Comparison of ENCODE assay signal across 26 mouse cellular contexts in genomic region chr8:108220511-108220910, GRCm38 (mm10).
DNase-seq lines count a peak whose midpoint lies in the region; ATAC-seq lines count a peak whose summit lies in the region.
"Had no signal": no experiment of that assay in that cellular context is flagged by ENCODE, and none has a peak within 500 bp of the region (broad histone marks: within the 10 kb centered on the region; RNA-seq: fewer than 3 reads in every experiment).

No protein-coding gene starts in this region.

- H3K9me3 ChIP-seq in embryonic facial prominence, embryonic 10.5 days, result no peaks in the 10 kb centered on the region
- H3K9me3 ChIP-seq: heart, embryonic 10.5 days; heart, embryonic 13.5 days; hindbrain, embryonic 13.5 days had no signal

- peak; percentile 27 to 81 for DNase-seq in adrenal gland, adult (ENCODE audit: inconsistent age in 2 of 2, low spot score in 1 of 2)
- no peak for DNase-seq in adrenal gland, postnatal 4 days (ENCODE audit: low spot score in 2 of 2)
- peak; percentile 75 for DNase-seq in adrenal gland, adult 2 months
- DNase-seq in adrenal gland, postnatal 14 days, result peak; percentile 58
- no peak for DNase-seq in embryonic facial prominence, embryonic 10.5 days (ENCODE audit: low spot score)
- DNase-seq in ovary, postnatal 36 days (ENCODE audit: low spot score), result no peak
- no peak for DNase-seq in cerebellum, adult 8-10 months
- DNase-seq: cerebellum, adult 18-20 months; cerebellum, adult 9-11 months; cerebellum, postnatal 25 days; gastrocnemius, postnatal 10 days; gastrocnemius, postnatal 36 days; heart, adult 2 months; heart, postnatal 14 days; heart, postnatal 4 days; kidney, adult 18-20 months; kidney, adult 9 months had no signal

- H3K27me3 ChIP-seq in embryonic facial prominence, embryonic 10.5 days (replicated peaks; ENCODE audit: low read depth, poor library complexity, severe bottlenecking), result no peaks in the 10 kb centered on the region
- H3K27me3 ChIP-seq: heart, embryonic 13.5 days had no signal

- WGBS in embryonic facial prominence, embryonic 10.5 days, result 70% methylated on average over 3 of the region's 3 CpGs

- H3K4me3 ChIP-seq in embryonic facial prominence, embryonic 10.5 days, result no peak overlapping the region
- H3K4me3 ChIP-seq: heart, adult 2 months; heart, embryonic 10.5 days; heart, embryonic 13.5 days; hindbrain, embryonic 13.5 days had no signal

- ATAC-seq in inflammation-experienced regulatory T-cells, adult 6 months, result no peak
- ATAC-seq: forebrain, embryonic 14.5 days; hindbrain, embryonic 16.5 days; intestine, embryonic 16.5 days; Patski had no signal

- H3K36me3 ChIP-seq in embryonic facial prominence, embryonic 10.5 days (replicated peaks), result no peaks in the 10 kb centered on the region
- H3K36me3 ChIP-seq: G1E; heart, embryonic 10.5 days; heart, embryonic 13.5 days; hindbrain, embryonic 13.5 days had no signal

- H3K27ac ChIP-seq in embryonic facial prominence, embryonic 10.5 days (replicated peaks), result peak overlapping the region; percentile 30; the same call in 1 of the 2 replicates
- H3K27ac ChIP-seq: heart, adult 2 months; heart, embryonic 10.5 days; heart, embryonic 13.5 days; hindbrain, embryonic 13.5 days had no signal

- peaks cover 24% of the 10 kb centered on the region for H3K4me1 ChIP-seq in embryonic facial prominence, embryonic 10.5 days

Comparison
In these comparisons a context has a peak if more than half of its experiments do, and no peak if none do; other contexts are left out.
1. DNase-seq: peak in adrenal gland, adult (2 of 2), adrenal gland, adult 2 months (single experiment) and adrenal gland, postnatal 14 days (single experiment); none in adrenal gland, postnatal 4 days (0 of 2), embryonic facial prominence, embryonic 10.5 days (single experiment), ovary, postnatal 36 days (single experiment) and cerebellum, adult 8-10 months (single experiment).